Comparison of ENCODE assay signal across 17 mouse cellular contexts in genomic region chr15:80130689-80131088, GRCm38 (mm10). TPM values are rescaled to one million over a fixed set of nuclear protein-coding genes. Genes with fewer than 3 reads are reported as not detected.
A peak's percentile ranks its signal among the peaks of the same experiment; 100 is the strongest.
DNase-seq lines count a peak whose midpoint lies in the region; ATAC-seq lines count a peak whose summit lies in the region.
"Had no signal": no experiment of that assay in that cellular context is flagged by ENCODE, and none has a peak within 500 bp of the region (broad histone marks: within the 10 kb centered on the region; RNA-seq: fewer than 3 reads in every experiment).

No protein-coding gene starts in this region.

- no peak overlapping the region for H3K4me2 ChIP-seq in midbrain, embryonic 11.5 days
- no peak overlapping the region for H3K4me2 ChIP-seq in midbrain, embryonic 15.5 days
- peak overlapping the region; percentile 60 for H3K4me2 ChIP-seq in liver, embryonic 12.5 days
- H3K4me2 ChIP-seq: limb, embryonic 13.5 days; midbrain, embryonic 12.5 days had no signal

- peaks cover 13% of the 10 kb centered on the region for H3K4me1 ChIP-seq in midbrain, embryonic 11.5 days (ENCODE audit: control insufficient read depth, insufficient read depth, low read length)
- peaks cover 23% of the 10 kb centered on the region for H3K4me1 ChIP-seq in midbrain, embryonic 15.5 days
- peaks cover 74% of the 10 kb centered on the region for H3K4me1 ChIP-seq in liver, embryonic 12.5 days

- H3K4me3 ChIP-seq in midbrain, embryonic 11.5 days (ENCODE audit: low read depth, low read length): no peak overlapping the region
- H3K4me3 ChIP-seq in midbrain, embryonic 15.5 days: no peak overlapping the region
- H3K4me3 ChIP-seq in liver, embryonic 12.5 days: 0 out of 2 replicates have a peak overlapping the region, but pooled peaks have one; percentile 10
- H3K4me3 ChIP-seq: limb, embryonic 13.5 days; midbrain, embryonic 12.5 days had no signal

- peak; percentile 53 for DNase-seq in midbrain, embryonic 11.5 days (ENCODE audit: low spot score, missing footprints)
- DNase-seq in c-Kit-negative CD71-positive TER-119-positive erythroid progenitor cells, embryonic 14.5 days (ENCODE audit: low read depth, low spot score): peak; percentile 74
- peak; percentile 35 to 63 for DNase-seq in spleen, postnatal 36 days (ENCODE audit: low spot score in 2 of 2)
- DNase-seq in layer of hippocampus, adult 9-10 months (ENCODE audit: low spot score): no peak
- DNase-seq in adrenal gland, postnatal 25 days: no peak
- DNase-seq: embryo, embryonic 11 days; forebrain, postnatal 0 days; gastrocnemius, postnatal 10 days; heart, postnatal 36 days; kidney, adult 9 months; right cerebral cortex, adult 18-20 months had no signal

- no peak for ATAC-seq in midbrain, embryonic 11.5 days (ENCODE audit: low FRiP score)
- no peak for ATAC-seq in midbrain, embryonic 15.5 days (replicated peaks)
- peak; percentile 74 for ATAC-seq in liver, embryonic 12.5 days
- ATAC-seq: activated CD4-positive, CD25-positive, alpha-beta regulatory T cell, adult 4 months; forebrain, postnatal 0 days; lung, postnatal 0 days had no signal

- no peaks in the 10 kb centered on the region for H3K9me3 ChIP-seq in midbrain, embryonic 11.5 days (ENCODE audit: control insufficient read depth, low read length)
- no peaks in the 10 kb centered on the region for H3K9me3 ChIP-seq in midbrain, embryonic 15.5 days
- H3K9me3 ChIP-seq in liver, embryonic 12.5 days (replicated peaks): no peaks in the 10 kb centered on the region
- H3K9me3 ChIP-seq: limb, embryonic 13.5 days; midbrain, embryonic 12.5 days had no signal

- WGBS in midbrain, embryonic 11.5 days: 87% methylated on average over 5 of the region's 5 CpGs
- WGBS in midbrain, embryonic 15.5 days: 82% methylated on average over 5 of the region's 5 CpGs
- WGBS in liver, embryonic 12.5 days (ENCODE audit: insufficient replicate concordance): 21% methylated on average over 5 of the region's 5 CpGs

- H3K9ac ChIP-seq in midbrain, embryonic 11.5 days (ENCODE audit: low read length): no peak overlapping the region
- H3K9ac ChIP-seq in midbrain, embryonic 15.5 days: no peak overlapping the region
- peak overlapping the region; percentile 65 for H3K9ac ChIP-seq in liver, embryonic 12.5 days
- H3K9ac ChIP-seq: forebrain, postnatal 0 days; limb, embryonic 13.5 days; midbrain, embryonic 12.5 days had no signal

- H3K36me3 ChIP-seq in midbrain, embryonic 11.5 days (ENCODE audit: control insufficient read depth, insufficient read depth, low read length): no peaks in the 10 kb centered on the region
- no peaks in the 10 kb centered on the region for H3K36me3 ChIP-seq in midbrain, embryonic 15.5 days (replicated peaks)
- H3K36me3 ChIP-seq in liver, embryonic 12.5 days: no peaks in the 10 kb centered on the region
- H3K36me3 ChIP-seq: midbrain, embryonic 12.5 days had no signal

- no peak overlapping the region for H3K27ac ChIP-seq in midbrain, embryonic 11.5 days (ENCODE audit: low read depth, low read length)
- H3K27ac ChIP-seq in midbrain, embryonic 15.5 days: no peak overlapping the region
- H3K27ac ChIP-seq in liver, embryonic 12.5 days: peak overlapping the region; percentile 97
- H3K27ac ChIP-seq: limb, embryonic 13.5 days; midbrain, embryonic 12.5 days had no signal

- H3K27me3 ChIP-seq in midbrain, embryonic 11.5 days (ENCODE audit: control insufficient read depth, insufficient read depth, low read length): no peaks in the 10 kb centered on the region
- H3K27me3 ChIP-seq in midbrain, embryonic 15.5 days (replicated peaks): no peaks in the 10 kb centered on the region
- no peaks in the 10 kb centered on the region for H3K27me3 ChIP-seq in liver, embryonic 12.5 days (replicated peaks)
- H3K27me3 ChIP-seq: limb, embryonic 13.5 days; midbrain, embryonic 12.5 days had no signal

RNA-seq across cellular contexts. Expression of gene Tab1, which starts 2.2 kb away (rescaled TPM):
- 24.9 and 29.4 TPM in 2 replicates for polyA plus RNA-seq in midbrain, embryonic 11.5 days (2014; fragmentation: Nextera tagmentation; extraction: Ambion mirVana)
- polyA plus RNA-seq in midbrain, embryonic 15.5 days (2015; fragmentation: Nextera tagmentation; extraction: Ambion mirVana): 42.5 and 43.5 TPM in 2 replicates
- 18.5 and 18.9 TPM in 2 replicates for polyA plus RNA-seq in liver, embryonic 12.5 days (2016; fragmentation: Nextera tagmentation; extraction: Ambion mirVana)
- total RNA-seq in adrenal gland, postnatal 25 days (2021): 20.5 and 26.7 TPM in 2 replicates

RNA-seq across cellular contexts. Expression of gene Rpl3, which starts 39.0 kb away (rescaled TPM):
- polyA plus RNA-seq in midbrain, embryonic 11.5 days (2014; fragmentation: Nextera tagmentation; extraction: Ambion mirVana): 1,032 and 1,053 TPM in 2 replicates
- polyA plus RNA-seq in midbrain, embryonic 15.5 days (2015; fragmentation: Nextera tagmentation; extraction: Ambion mirVana): 522 and 525 TPM in 2 replicates
- 912 and 924 TPM in 2 replicates for polyA plus RNA-seq in liver, embryonic 12.5 days (2016; fragmentation: Nextera tagmentation; extraction: Ambion mirVana)
- 485 and 642 TPM in 2 replicates for total RNA-seq in adrenal gland, postnatal 25 days (2021)

RNA-seq across cellular contexts. Expression of gene Syngr1, which starts 39.6 kb away (rescaled TPM):
- 6.2 and 7.4 TPM in 2 replicates for polyA plus RNA-seq in midbrain, embryonic 11.5 days (2014; fragmentation: Nextera tagmentation; extraction: Ambion mirVana)
- polyA plus RNA-seq in midbrain, embryonic 15.5 days (2015; fragmentation: Nextera tagmentation; extraction: Ambion mirVana): 61.4 and 62.1 TPM in 2 replicates
- polyA plus RNA-seq in liver, embryonic 12.5 days (2016; fragmentation: Nextera tagmentation; extraction: Ambion mirVana): 20.4 and 21.9 TPM in 2 replicates
- total RNA-seq in adrenal gland, postnatal 25 days (2021): 22.2 and 27.6 TPM in 2 replicates

RNA-seq across cellular contexts. Expression of gene Mgat3, which starts 42.8 kb away (rescaled TPM):
- polyA plus RNA-seq in midbrain, embryonic 11.5 days (2014; fragmentation: Nextera tagmentation; extraction: Ambion mirVana): 8.0 and 10.7 TPM in 2 replicates
- 15.5 and 16.3 TPM in 2 replicates for polyA plus RNA-seq in midbrain, embryonic 15.5 days (2015; fragmentation: Nextera tagmentation; extraction: Ambion mirVana)
- polyA plus RNA-seq in liver, embryonic 12.5 days (2016; fragmentation: Nextera tagmentation; extraction: Ambion mirVana): 0.96 and 1.2 TPM in 2 replicates
- 5.9 and 7.4 TPM in 2 replicates for total RNA-seq in adrenal gland, postnatal 25 days (2021)

Comparison
In these comparisons a context has a peak if more than half of its experiments do, and no peak if none do; other contexts are left out.
1. DNase-seq: peak in midbrain, embryonic 11.5 days (single experiment), c-Kit-negative CD71-positive TER-119-positive erythroid progenitor cells, embryonic 14.5 days (single experiment) and spleen, postnatal 36 days (2 of 2); none in layer of hippocampus, adult 9-10 months (single experiment) and adrenal gland, postnatal 25 days (single experiment).